Mouse (Mus musculus) ES-E14 (cell line): Measurements from ENCODE around the gene Skida1.
"Not testable (repeated sequence)": the region's sequence is repeated elsewhere in the genome, so short reads cannot be mapped to it uniquely, and the experiment has no call there.

ENCODE experiments used
- ZC3H11A ChIP-seq: IDR thresholded peaks from 2 replicates; pipeline ENCODE4 v1.6.1; 2012; ENCODE audit warnings: low read depth, mild to moderate bottlenecking, inconsistent platforms, low read length, borderline replicate concordance
- ZNF384 ChIP-seq: IDR thresholded peaks from 2 replicates; pipeline ENCODE4 v1.6.1; 2012; ENCODE audit warnings: low read depth, low read length, inconsistent platforms

DNA sequence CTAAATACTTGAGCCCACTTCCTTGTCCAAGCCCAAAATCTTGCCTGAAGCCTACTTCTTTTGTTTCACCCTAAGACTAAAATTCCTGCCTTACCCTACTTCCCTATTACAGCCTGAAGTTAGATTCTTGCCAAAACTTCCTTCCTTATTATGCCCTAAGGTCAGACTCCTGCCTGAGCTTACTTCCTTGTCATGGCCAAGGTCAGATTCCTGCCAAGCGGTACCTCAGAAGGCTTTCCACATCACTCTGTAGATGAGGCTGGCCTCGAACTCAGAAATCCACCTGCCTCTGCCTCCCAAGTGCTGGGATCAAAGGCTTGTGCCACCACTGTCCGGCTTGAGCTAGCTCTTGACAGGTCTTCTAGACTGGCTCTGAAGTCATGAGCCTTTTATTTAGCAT is 38.8 kb upstream of the Skida1 start:
- not testable (repeated sequence) for TF ChIP-seq ZNF384, ZC3H11A
